Mouse (Mus musculus) MEL (cell line): Measurements from ENCODE around the gene Rbpj.

Experiments
- CTCF ChIP-seq, 3 experiments: IDR thresholded peaks in 2 of 3; conservative IDR thresholded peaks in 1 of 3; 2 replicates each; pipeline ENCODE4 v1.5.1; 2011 to 2012; ENCODE audit warnings: low read length in 3 of 3, low read depth in 2 of 3, mild to moderate bottlenecking in 2 of 3, improper control_type of control experiment in 1 of 3, inconsistent platforms in 1 of 3, mixed read lengths in 1 of 3, moderate library complexity in 1 of 3; ENCODE audit not compliant: control insufficient read depth in 1 of 3, insufficient read depth in 1 of 3, poor library complexity in 1 of 3, severe bottlenecking in 1 of 3
- MXI1 ChIP-seq: IDR thresholded peaks from 2 replicates; pipeline ENCODE4 v1.6.1; 2011; ENCODE audit warnings: mild to moderate bottlenecking, low read depth, low read length, improper control_type of control experiment
- TBP ChIP-seq: IDR thresholded peaks from 2 replicates; pipeline ENCODE4 v1.8.0; 2011; ENCODE audit warnings: low read depth, low read length, improper control_type of control experiment
- ZNF384 ChIP-seq: IDR thresholded peaks from 2 replicates; pipeline ENCODE4 v1.6.1; 2012; ENCODE audit warnings: low read depth, mild to moderate bottlenecking, inconsistent platforms, low read length, improper control_type of control experiment

DNA sequence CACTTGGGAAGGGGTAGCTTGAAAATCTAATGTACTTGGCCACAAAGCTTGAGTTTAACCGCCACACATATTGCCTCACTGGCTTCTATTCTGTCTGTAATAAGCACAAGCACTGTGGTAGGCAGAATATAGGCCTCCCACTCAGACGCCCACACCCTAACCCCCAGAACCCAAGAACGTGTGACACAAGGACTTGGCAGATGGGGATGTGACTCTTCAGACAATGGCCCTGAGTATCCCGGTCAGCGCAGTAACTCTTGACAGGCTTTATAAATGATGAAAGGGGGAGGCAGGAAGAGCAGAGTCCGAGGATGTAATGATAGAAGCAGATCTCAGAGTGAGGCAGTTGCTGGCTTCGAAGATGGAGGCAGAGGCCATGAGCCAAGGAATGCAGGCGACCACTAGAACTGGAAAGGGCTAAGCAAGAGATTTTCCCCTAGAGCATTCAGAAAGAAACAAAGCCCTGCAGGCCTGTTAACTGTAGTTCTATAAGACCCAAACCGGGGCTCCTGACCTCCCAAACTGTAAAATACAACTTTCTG lies 20.1 kb downstream of the Rbpj start:
- no peak for TF ChIP-seq MXI1
- TF ChIP-seq CTCF (IDR thresholded peaks at IDR 0.05 in 2 of 3, conservative IDR thresholded peaks at IDR 0.05 in 1 of 3; ENCODE audit: control insufficient read depth in 1 of 3, insufficient read depth in 1 of 3, low read depth in 2 of 3, low read length in 3 of 3, poor library complexity in 1 of 3, severe bottlenecking in 1 of 3), result no peak
- TF ChIP-seq ZNF384, result no peak
- no peak for TF ChIP-seq TBP
